Mouse (Mus musculus): ENCODE measurements around the gene Clasp1. TPM values are rescaled to one million over a fixed set of nuclear protein-coding genes. Genes with fewer than 3 reads are reported as not detected.

Gene Clasp1
- total and polyA plus RNA-seq, 3 experiments = 13.9 to 21.3 TPM; not detected in 1

- Histone ChIP-seq H3K4me3 (ENCODE audit: control insufficient read depth in 1 of 2, insufficient read depth in 1 of 2, low read depth in 2 of 2, low read length in 2 of 2) (no peak overlapping the region), H3K27me3 (ENCODE audit: control insufficient read depth in 1 of 2, insufficient read depth in 2 of 2, low read length in 2 of 2) (no peaks in the 10 kb centered on the region), H3K4me1 (ENCODE audit: control insufficient read depth in 1 of 2, insufficient read depth in 2 of 2, low read length in 2 of 2) (peaks cover 17 to 24% of the 10 kb centered on the region in 2 experiments), H3K27ac (ENCODE audit: control insufficient read depth, low read depth, low read length) (no peak overlapping the region), H3K9me3 (replicated peaks; ENCODE audit: insufficient read depth, low read length) (no peaks in the 10 kb centered on the region), H3K9ac (ENCODE audit: control insufficient read depth, low read depth, low read length, poor library complexity, severe bottlenecking) (no peak overlapping the region), H3K36me3 (ENCODE audit: control insufficient read depth in 1 of 2, insufficient read depth in 2 of 2, low read length in 2 of 2) (peaks cover 12 to 14% of the 10 kb centered on the region in 2 experiments), H3K79me2 (ENCODE audit: control insufficient read depth, insufficient read depth, low read length, poor library complexity) (peaks cover 12% of the 10 kb centered on the region; the same call in 1 of the 2 replicates)
- DNase-seq (ENCODE audit: low read depth, low spot score) = no peak
- TF ChIP-seq POLR2AphosphoS2 (IDR thresholded peaks at IDR 0.05; ENCODE audit: low read length) (no peak), ELF1 (IDR thresholded peaks at IDR 0.05; ENCODE audit: low read depth, low read length) (no peak), POLR2A (IDR thresholded peaks at IDR 0.05; ENCODE audit: control insufficient read depth in 1 of 2, insufficient read depth in 1 of 2, low read depth in 1 of 2, low read length in 2 of 2, poor library complexity in 1 of 2) (no peak), RCOR1 (IDR thresholded peaks at IDR 0.05; ENCODE audit: low read depth, low read length) (no peak), MEF2A (IDR thresholded peaks at IDR 0.05; ENCODE audit: extremely low read depth, insufficient replicate concordance, low read depth, low read length, poor library complexity, severe bottlenecking) (no peak), CHD2 (IDR thresholded peaks at IDR 0.05; ENCODE audit: low read length) (no peak)
These were observed 30.5 kb downstream of the Clasp1 start for GRCm38 (mm10) chr1:118419399-118419798.

GRCm38 (mm10) chr1:118421149-118421548 lies 32.3 kb downstream of the Clasp1 start:
- no peak overlapping the region for H3K27ac ChIP-seq (ENCODE audit: control insufficient read depth, low read depth, low read length)
- peaks cover 11% of the 10 kb centered on the region; the same call in 1 of the 2 replicates for H3K79me2 ChIP-seq (ENCODE audit: control insufficient read depth, insufficient read depth, low read length, poor library complexity)
- no peaks in the 10 kb centered on the region for H3K27me3 ChIP-seq (ENCODE audit: control insufficient read depth in 1 of 2, insufficient read depth in 2 of 2, low read length in 2 of 2)
- peaks cover 17 to 24% of the 10 kb centered on the region in 2 experiments for H3K4me1 ChIP-seq (ENCODE audit: control insufficient read depth in 1 of 2, insufficient read depth in 2 of 2, low read length in 2 of 2)
- peaks cover 12 to 14% of the 10 kb centered on the region in 2 experiments for H3K36me3 ChIP-seq (ENCODE audit: control insufficient read depth in 1 of 2, insufficient read depth in 2 of 2, low read length in 2 of 2)
- TF ChIP-seq CHD1 (IDR thresholded peaks at IDR 0.05; ENCODE audit: low read depth, low read length) (no peak), HCFC1 (IDR thresholded peaks at IDR 0.05; ENCODE audit: low read depth, low read length) (no peak), SIN3A (IDR thresholded peaks at IDR 0.05; ENCODE audit: low read length) (no peak), EP300 (IDR thresholded peaks at IDR 0.05; ENCODE audit: low read depth in 1 of 2, low read length in 2 of 2) (no peak), GATA1 (IDR thresholded peaks at IDR 0.05; ENCODE audit: low read depth, low read length) (no peak), MAFK (IDR thresholded peaks at IDR 0.05; ENCODE audit: borderline replicate concordance, low read depth, low read length) (no peak), ELF1 (IDR thresholded peaks at IDR 0.05; ENCODE audit: low read depth, low read length) (no peak), ZMIZ1 (IDR thresholded peaks at IDR 0.05; ENCODE audit: low read depth, low read length) (no peak), ZNF384 (IDR thresholded peaks at IDR 0.05; ENCODE audit: low read depth, low read length) (no peak), RAD21 (IDR thresholded peaks at IDR 0.05; ENCODE audit: low read depth, low read length) (no peak), MAZ (IDR thresholded peaks at IDR 0.05; ENCODE audit: low read depth, low read length) (no peak), SMC3 (IDR thresholded peaks at IDR 0.05; ENCODE audit: low read depth, low read length) (no peak), POLR2A (IDR thresholded peaks at IDR 0.05; ENCODE audit: control insufficient read depth in 1 of 2, insufficient read depth in 1 of 2, low read depth in 1 of 2, low read length in 2 of 2, poor library complexity in 1 of 2) (no peak), ZKSCAN1 (IDR thresholded peaks at IDR 0.05; ENCODE audit: low read depth, low read length) (no peak), RCOR1 (IDR thresholded peaks at IDR 0.05; ENCODE audit: low read depth, low read length) (no peak), MAX (IDR thresholded peaks at IDR 0.05; ENCODE audit: low read length) (no peak)
- DNase-seq (ENCODE audit: low read depth, low spot score) = no peak
- H3K9ac ChIP-seq (ENCODE audit: control insufficient read depth, low read depth, low read length, poor library complexity, severe bottlenecking) = no peak overlapping the region
- H3K4me3 ChIP-seq (ENCODE audit: control insufficient read depth in 1 of 2, insufficient read depth in 1 of 2, low read depth in 2 of 2, low read length in 2 of 2) = no peak overlapping the region
- no peaks in the 10 kb centered on the region for H3K9me3 ChIP-seq (replicated peaks; ENCODE audit: insufficient read depth, low read length)

Data from MEL (cell line).